Mouse (Mus musculus) T-helper 17 cell (primary cell): Measurements from ENCODE around the gene Prom2.

ENCODE experiments used
- in situ Hi-C, 2 experiments: fragments of 300-600 bp; cut with MboI, MseI; formaldehyde crosslinking; loops; 1 replicate in 1 of 2; 2 replicates in 1 of 2; pipeline ENCODE4 v1.15.1; 2025; ENCODE audit warnings: high pct_unique_total_duplicates in 2 of 2

Prom2 gene

DNA sequence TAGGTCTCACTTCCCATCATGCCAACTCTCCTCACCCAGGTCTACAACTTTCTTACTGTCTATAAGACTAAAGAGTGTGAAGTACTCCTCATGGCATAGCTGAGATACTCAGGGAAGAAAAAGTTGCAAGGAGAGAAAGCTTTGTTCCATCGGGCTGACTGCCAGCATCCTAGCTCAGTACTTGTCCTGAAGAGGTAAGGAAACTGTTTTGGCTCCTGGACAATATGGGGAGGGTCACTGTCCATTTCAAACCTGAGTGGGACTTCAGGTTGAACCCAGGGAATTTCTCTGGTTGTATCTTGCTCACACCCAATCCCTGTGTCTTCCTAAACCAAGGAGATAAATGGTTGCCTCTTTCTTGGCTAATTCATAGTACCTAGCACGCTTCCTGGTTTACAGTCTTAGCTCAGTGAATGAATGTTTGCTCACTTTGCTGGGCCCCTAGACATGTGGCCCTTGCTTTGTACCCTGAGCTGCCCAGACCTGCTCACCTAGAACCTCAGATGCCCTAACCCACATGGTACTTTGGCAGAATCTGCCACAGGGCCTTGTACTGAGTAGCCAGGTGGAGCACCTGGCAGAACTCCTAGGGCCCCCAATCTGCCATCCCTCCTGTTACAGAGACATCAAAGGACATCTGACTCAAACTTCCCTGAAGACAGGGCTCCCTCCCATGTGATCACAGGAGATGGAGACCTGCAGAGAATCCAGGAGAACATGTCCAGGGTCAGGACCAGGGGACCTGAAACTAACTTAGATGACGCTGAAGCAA is 16.1 kb downstream of the Prom2 start:
- in situ Hi-C loops, result no loop called here

DNA sequence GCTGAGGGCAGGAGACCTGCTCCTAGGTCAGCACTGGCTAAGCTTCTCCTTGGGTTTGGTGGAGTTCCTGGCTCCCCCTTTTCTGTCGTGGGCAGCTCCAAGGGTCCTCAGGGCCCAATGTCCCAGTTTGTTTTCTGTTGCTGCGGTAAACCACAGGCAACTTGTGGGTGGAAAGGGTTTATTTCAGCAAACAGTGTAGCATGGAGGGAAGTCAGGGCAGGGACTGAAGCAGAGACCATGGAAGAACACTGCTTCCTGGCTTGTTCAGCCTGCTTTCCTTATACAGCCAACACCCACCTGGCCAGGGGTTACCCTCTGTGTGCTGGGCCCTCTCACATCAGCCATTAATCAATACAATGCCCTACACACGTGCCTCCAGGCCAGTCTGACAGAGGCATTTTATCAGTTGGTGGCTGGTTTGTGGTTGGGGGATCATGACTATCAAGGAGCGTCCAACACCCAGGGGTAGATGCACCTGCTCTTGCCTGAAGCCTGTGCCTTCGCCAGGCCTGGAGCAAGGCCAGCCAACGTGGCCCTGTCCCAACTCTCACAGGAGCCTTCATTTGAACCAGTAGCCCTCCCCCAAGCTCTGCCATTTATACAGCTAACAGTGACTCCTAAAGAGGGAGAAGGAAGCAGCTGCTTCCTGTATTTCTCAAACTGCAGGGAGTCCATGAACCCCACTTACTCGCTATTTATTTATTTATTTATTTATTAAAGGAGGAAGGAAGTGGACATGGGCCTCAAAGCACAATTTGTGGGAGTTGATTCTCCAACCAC is 17.1 kb downstream of the Prom2 start:
- in situ Hi-C loops, result no loop called here

DNA sequence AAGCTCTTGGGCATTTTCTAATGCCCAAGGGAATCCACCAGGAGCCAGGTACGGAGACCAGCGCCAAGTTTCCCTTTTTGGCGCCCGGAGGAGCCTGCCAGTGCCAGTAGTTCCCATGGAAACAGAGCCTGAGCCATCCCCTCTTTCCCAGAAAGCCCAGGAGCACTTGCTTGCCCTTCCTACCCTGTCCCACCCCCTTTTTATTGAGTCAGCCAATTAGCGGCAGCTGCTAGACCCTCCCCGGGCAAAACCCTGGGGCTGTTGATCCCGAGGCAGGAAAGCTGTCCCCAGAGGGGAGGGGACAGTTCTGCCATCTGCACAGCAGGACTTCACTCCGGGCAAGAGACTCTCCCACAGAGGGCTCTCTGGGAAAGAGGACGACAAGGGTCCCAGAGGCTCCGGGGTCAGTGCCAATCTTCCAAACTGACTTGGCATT is 19.2 kb downstream of the Prom2 start, which contains the start of gene Kcnip3:
Gene Kcnip3 (minus strand): TSS at position 89 of the 436 bp plus-strand sequence.
- in situ Hi-C loops, result no loop called here

DNA sequence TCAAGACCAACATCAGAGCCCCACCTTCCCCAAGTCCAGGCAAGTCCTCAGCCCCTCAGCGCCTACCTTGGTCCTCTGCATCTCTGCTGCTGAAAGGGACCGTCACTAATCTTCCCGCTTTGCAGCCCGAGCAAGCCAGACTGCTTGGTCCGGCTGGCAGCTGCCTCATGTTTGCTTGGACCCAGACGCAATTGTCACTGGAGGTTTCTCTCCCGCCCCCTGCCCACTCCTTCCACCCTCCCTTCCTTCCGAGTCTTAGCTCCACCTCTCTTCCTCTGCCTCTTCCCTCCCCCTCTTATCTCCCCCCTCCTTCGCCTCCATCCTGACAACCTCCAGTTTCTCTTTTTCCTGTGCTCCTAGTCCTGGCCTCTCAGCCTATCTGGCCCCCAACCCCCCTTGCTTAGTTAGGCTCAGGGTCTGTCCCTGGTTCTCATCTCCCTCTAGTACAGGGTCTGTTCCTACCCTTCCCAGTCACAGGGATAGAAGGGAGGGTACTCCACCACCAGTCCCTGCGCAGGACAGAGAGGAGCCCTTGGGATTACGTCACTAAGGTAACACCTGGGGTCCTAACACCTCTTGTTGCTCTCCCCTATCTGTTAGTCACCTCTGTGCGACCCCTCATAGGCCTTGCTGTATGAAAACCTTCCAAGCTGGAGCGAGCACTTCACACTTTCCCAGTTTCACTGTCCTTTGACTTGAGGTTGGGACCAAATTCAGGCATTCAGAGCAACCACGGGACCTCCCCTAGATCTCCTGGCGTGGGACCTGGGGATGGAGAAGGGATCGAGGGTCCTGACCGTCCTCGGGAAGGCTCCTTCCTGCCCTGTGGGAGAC is 19.9 kb downstream of the Prom2 start:
- in situ Hi-C loops, result no loop called here

DNA sequence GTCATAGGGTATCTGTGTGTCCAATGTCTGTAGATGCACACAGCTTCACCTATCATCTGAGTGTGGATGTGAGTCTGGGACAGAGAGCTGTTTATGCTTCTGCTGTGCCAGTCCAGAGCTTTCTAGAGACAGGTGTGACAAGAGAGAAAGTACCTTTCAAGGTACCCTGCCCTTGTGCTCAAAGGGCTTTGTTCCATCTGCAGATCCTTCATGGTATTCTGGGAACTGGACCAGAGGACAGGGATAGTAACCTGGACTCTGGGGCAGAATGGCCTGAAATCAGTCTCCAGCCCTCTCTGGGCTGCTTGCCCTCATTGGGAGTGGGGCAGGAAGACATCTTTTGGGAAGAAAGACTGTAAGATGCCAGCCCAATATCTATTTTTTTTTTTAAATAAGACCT is 21.1 kb downstream of the Prom2 start:
- in situ Hi-C loops, result no loop called here

DNA sequence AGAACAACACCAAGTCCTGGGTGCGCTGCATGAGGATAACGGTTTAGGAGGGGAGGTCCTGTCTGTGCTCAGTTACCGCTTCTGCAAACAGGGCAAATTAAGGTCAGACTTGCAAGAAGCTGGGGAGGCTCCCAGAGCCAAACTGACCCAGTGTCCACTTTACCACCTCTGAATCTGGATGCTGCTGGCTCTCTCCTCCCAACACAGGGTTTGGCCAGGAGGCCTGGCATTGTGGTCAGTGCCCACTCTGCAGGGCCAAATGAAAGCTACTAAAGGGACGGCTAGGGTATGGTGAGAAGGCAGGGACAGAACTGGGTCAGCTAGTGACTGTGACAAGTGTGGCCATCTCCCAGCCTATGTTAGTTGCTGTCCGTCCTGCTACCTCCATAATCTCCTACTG is 22.0 kb downstream of the Prom2 start:
- in situ Hi-C loops, result no loop called here

DNA sequence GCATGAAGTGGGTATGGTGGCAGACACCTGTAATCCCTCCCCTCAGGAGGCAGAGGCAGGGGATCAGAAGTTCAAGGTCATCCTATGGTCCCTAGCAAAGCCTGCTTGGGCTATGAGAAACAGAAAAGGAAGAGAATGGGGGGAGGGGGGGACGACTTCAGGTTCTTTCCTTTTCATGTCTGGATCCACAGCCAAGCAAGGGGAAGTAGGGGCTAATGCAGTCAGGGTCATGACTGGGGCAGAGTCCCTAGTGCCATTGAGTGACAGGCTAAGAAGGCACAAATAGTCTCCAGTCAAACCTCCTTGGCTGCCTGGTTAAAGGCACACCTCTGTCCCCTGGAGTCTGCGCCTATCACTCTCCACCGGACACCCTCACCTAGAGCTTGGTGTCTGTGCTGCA is 22.4 kb downstream of the Prom2 start:
- in situ Hi-C loops, result no loop called here

DNA sequence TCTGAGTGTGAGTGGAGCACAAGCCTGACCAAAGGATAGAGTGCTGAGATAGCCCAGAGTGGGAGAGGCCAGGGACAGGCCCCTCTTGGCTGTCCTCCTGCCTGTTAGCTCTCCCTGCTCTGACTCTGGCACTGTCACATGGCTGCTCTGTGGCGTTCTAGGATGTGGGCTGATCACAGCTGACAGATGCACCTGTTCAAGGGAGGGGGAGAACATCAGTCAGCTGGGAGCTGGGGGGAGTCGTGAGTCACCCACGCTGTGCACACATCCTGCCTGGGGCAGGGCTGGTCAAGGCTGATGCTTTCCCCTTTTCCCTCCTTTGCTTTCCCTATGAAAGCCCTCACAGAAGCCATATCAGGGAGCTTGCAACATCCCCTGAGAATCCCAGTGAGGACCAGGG is 23.0 kb downstream of the Prom2 start:
- in situ Hi-C loops, result no loop called here

DNA sequence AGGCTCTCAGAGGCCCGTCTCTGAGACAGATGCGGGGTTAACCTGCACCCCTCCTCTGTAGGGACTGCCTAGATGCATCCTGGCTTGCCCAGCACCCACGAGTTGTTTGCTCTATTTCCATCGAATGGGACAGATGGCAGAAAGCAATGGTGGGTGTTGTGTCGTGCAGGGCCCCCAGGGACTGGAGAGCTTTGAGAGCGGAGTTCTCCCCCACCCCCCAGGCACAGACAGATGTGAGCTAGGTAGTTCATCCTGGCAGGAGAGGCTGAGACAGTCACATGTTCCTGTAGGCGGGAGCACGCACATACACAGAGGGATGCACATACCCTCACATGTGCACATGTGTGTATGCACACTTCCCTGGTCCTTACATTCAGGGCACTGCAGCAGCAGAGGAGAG is 24.2 kb downstream of the Prom2 start:
- in situ Hi-C loops, result no loop called here

DNA sequence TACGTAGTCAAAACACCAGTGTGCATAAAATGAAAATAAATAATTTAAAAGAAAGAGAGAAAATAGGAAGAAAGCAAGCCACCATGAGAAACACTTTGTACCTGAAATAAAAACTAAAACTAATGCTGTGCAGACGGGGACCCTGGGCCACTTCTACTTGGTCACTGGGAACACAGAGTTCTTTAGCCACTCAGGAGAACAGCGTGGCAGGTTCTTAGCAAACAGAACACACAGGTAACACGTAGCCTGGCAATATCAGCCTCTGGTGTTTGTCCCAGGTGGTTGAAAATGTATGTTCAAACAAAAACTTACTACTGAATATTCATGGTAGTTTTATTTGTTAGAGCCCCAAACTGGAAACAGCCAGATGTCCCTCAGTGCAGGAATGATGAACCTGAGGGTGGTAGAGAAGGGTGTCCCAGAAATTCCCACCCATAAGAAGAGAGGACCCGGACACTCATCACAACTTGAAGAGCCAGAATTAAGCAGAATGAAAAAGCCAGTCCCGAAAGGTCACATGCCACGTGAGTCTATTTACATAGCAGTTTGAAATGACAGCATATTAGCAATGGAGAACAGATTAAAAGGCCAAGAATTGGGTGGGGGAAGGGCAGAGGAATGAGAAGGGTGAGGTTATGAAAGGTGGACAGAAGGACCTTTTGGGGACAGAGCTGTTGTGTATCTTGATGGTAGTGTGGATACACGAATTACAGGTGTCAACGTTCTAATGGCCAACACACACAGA is 26.7 kb downstream of the Prom2 start:
- in situ Hi-C loops, result no loop called here

DNA sequence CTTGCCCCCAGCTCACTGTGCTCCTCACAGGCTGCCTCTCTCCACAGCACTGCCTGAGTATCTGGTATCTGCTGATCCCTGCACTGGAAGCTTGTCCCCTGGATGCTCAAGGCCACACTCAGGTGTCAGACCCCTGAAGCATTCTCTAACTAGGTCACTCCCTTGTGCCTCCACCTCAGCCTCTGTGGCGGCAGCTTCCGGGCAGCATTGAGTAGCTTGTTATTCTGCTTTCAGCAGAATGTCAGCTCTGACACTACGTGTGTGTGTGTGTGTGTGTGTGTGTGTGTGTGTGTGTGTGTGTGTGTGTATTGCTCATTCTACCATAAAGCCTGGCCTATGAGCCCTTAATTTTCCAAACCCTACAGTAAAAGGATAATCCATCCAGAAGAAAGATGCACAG is 28.0 kb downstream of the Prom2 start:
- in situ Hi-C loops, result no loop called here

DNA sequence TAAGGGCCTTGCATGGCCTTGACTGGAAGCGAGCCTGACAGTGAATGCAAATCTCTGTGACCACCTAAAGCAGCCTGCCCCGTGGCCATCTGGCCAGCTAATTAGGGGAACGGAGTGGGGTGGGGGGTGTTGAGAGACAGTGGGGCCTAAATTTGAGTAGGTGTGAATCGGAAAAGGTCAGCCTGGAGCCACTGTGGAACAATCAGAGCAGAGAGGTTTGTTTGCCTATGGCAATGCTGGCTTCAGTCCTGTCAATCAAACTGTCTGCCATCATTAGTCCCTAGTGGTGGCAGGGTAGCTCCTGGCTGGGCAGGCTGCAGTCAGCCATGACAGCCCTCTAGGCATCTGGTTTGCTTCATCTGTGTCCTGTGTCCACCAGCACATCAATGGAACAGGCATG is 29.8 kb downstream of the Prom2 start:
- in situ Hi-C loops, result no loop called here

DNA sequence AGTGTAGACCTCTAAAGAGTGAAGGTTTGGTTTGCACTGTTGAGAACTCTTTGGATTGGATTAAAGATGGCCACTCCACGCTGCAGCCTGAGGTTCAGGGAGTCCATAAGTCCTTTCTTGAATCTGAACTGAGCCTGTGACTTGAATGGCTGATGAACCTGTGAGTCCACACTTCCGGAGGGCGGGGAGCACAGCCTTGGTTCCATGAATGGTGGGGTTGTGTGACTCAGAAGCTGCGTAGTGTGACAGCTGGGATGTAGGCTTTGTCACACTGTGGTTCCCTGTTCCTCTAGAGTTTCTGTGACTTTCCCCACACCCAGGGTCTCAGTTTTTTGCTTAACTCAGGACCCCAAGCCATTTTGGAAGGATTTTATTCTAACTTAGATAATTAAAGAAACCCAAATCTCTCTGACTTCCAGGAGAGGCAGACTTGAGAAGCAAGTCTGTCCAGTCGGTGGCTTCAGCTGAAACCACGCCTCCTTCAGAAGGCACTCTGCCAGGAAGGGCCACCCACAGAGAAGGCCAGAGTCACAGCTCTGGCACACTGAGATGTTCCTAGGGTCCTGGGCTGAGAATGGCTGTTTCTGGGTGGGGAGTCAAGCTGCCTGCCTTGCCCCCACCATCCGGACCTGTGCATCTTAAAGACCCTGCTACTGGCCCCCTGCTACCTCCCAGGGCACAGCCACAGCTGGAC is 33.2 kb downstream of the Prom2 start:
- in situ Hi-C loops, result loop anchor here in 1 of 2 experiments (5.0 kb wide), 1 partner anchor 49 kb away; no protein-coding TSS in a partner anchor

DNA sequence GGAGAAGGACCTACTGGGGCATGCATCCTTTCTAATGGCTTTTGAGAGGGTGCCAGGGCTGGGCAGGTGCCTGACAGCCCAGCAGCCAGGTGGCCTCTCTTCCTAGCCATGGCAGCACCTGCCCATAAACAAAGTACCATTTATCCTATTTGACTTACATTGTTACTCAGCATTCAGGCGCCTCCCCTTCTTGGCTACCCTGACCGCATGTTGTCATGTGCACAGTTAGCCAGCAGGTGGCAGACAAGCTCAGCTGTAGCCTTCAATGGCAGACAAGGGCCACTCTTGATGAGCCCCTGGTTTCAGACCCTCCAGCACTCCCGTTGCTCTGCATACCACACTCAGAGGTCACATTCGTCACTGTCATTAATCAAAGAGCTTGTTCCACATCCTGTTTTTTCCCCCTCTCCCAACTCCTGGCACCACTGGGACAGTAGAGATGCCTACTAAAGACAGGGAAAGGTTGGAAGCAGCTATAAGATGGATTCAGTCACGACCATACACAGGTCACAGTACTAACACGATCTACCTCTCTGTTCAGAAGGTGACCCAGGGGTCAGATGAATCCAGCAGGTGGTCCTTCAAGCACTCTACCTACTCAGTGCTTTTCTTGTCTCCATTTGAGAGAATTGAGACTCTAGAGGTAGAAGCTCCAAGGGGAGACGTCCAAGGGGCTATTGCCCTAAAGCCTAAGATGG is 34.0 kb downstream of the Prom2 start:
- in situ Hi-C loops, result loop anchor here in 1 of 2 experiments (5.0 kb wide), 1 partner anchor 50 kb away; no protein-coding TSS in a partner anchor

DNA sequence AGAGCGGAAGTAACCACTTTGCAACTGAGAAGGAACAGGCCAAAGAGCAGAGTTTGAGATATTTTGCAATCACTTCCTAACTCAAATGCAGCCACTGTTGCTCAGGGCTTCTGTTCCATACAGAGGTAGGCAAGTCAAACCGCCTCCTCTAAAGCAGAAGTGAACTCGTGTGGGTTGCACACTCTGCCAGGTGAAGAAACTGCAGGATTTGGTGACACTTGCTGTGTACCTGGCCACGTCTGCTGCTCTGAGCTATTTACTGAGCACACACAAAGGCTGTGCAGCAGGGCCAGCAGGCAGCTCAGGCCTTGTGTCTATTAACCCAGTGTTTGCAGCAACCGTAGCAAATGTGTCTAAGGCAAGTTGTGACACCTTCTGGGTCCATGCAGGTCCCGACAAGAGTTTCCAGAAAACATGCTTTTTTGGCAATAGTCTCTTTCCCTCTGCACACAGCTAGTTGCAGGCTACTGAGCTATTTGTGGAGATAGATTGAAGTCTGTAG is 35.1 kb downstream of the Prom2 start:
- in situ Hi-C loops, result loop anchor here in 1 of 2 experiments (5.0 kb wide), 1 partner anchor 51 kb away; no protein-coding TSS in a partner anchor

DNA sequence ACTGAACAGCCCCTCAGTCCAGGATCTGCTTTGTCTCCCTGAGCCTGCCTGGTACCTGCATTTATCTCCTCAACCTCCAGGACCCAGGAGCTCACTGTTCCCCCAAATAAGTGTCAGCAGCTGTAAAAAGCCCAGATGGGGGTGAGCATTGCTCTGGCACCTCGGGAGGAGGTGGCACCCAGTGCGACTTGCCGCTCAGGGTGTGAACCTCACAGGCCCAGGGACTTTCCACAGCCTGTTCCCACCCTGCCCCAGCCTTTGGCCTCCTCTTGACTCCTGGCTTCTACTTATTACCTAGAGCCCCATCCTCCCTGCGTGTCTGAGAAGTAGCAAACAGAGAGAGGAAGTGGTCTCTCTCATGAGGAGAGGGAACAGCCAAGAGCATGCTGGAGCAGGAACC is 36.1 kb downstream of the Prom2 start:
- in situ Hi-C loops, result loop anchor here in 1 of 2 experiments (5.0 kb wide), 1 partner anchor 52 kb away; no protein-coding TSS in a partner anchor

DNA sequence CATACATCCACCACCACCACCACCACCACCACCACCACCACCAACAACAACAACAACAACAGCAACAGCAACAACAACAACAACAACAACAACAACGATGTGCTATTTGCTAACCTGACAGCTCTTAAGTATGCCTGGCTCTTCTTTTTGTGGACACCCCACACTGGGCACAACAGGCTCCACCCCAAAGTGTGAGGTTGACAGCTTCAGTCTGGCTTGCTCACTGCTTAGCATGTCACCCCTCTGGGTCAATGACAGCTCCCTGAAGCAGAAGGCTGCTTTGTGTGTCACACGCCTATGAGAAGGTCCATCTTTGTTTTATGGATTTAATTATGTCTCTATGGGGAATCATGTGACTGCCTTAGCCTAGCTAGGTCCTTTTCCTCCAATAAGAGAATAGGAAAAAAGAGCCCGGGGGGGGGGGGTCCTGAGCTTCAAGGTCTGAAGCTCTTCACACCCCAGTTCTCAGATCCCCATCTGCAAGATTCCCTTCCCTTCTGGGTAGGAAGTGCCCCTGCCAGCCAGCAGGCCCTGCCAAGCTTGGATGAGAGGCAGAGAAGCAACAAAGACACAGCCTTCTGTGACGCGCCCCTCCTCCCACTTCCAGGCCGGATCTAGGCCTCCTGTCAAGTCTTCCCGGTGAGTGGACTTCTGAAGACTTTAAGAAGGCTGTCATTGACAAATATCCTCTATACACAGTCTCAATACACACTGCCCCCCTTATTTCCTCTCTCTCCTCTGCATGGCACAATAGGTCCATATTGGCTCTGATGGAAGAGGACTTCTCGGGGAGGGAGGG is 37.3 kb downstream of the Prom2 start:
- in situ Hi-C loops, result no loop called here

DNA sequence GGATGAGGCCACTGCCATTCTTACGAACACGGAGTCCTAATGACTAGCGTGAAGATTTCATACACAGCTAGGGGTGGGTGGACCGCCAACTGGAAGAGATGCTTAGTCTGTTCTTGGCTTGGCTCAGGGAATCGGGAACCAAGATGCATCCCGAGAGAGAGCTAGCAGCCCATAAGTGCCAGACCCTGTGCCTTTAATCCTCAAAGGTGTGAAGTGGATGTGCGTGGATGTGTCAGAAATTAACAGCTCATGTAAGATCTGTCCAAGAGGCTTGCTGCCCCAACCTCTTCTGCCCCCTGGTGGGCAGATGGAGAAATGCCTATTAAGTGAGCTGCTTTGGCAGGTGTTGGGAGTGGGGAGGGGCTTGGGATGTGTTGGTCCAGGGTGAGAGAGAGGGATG is 40.2 kb downstream of the Prom2 start:
- in situ Hi-C loops, result no loop called here

DNA sequence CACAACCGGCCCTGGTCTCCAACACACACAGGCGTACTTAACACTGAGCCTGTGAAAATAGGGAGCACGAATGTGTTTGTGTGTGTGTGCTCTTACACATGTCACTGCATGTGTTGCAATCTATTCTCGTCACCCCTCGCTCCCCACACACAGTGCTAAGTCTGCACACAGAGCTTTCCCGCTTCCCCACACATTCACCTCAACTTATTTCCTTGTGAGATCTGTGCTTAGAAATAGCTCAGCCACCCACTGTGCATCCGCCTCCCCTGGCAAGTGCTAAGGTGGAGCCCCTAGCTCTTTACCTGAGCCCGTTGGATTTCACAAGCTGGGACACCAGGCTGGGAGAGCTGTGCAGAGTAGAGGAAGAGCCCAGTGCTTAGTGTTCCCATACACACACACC is 42.5 kb downstream of the Prom2 start:
- in situ Hi-C loops, result loop anchor here (5.0 kb wide), 1 partner anchor 36 kb away; no protein-coding TSS in a partner anchor
